Mouse (Mus musculus) heart, embryonic 13.5 days (tissue): ENCODE measurements at regions not wholly inside any gene's neighbourhood (a gene's known extent, or its start where the extent isn't known, plus 50 kb on each side); places are given as distances from the start of the nearest gene placed in this dataset. TPM values are rescaled to one million over a fixed set of nuclear protein-coding genes. Genes with fewer than 3 reads are reported as not detected.

ENCODE experiments used
- ATAC-seq: fragments of 200-750 bp; cut with Nextera tagmentation; 2 replicates; pipeline ENCODE4 v1.8.0; 2017; ENCODE audit warnings: moderate TSS enrichment; ENCODE audit not compliant: insufficient number of reproducible peaks, low FRiP score, low TSS enrichment; ENCODE audit errors: extremely low read depth
- H3K27ac ChIP-seq: fragments of 300-500 bp; sonication (generic); replicated peaks from 2 replicates; pipeline ENCODE4 v1.5.1; 2015; ENCODE audit warnings: moderate library complexity, mild to moderate bottlenecking, inconsistent platforms
- H3K27me3 ChIP-seq: fragments of 300-500 bp; sonication (generic); replicated peaks from 2 replicates; pipeline ENCODE4 v1.6.1; 2015; ENCODE audit warnings: mild to moderate bottlenecking, inconsistent platforms
- H3K36me3 ChIP-seq: fragments of 300-500 bp; sonication (generic); 2 replicates; pipeline ENCODE4 v1.6.1; 2015; ENCODE audit warnings: mild to moderate bottlenecking, inconsistent platforms
- H3K4me1 ChIP-seq: fragments of 300-500 bp; sonication (generic); 2 replicates; pipeline ENCODE4 v1.6.1; 2015; ENCODE audit warnings: inconsistent platforms
- H3K4me2 ChIP-seq: fragments of 300-500 bp; sonication (generic); 2 replicates; pipeline ENCODE4 v1.6.1; 2015; ENCODE audit warnings: inconsistent platforms, mild to moderate bottlenecking, moderate library complexity
- H3K4me3 ChIP-seq: fragments of 300-500 bp; sonication (generic); 2 replicates; pipeline ENCODE4 v1.5.1; 2015; ENCODE audit warnings: moderate library complexity, mild to moderate bottlenecking, inconsistent platforms
- H3K9ac ChIP-seq: fragments of 300-500 bp; sonication (generic); 2 replicates; pipeline ENCODE4 v1.6.1; 2015; ENCODE audit warnings: inconsistent platforms, mild to moderate bottlenecking, moderate library complexity
- H3K9me3 ChIP-seq: fragments of 300-500 bp; sonication (generic); 2 replicates; pipeline ENCODE4 v1.6.1; 2016; ENCODE audit warnings: inconsistent platforms
- WGBS: fragments of 180-500 bp; shearing (Covaris S2); methylation state at CpG from one replicate; pipeline ENCODE4 v1.1.7; 2015; ENCODE audit warnings: mixed read lengths; 5-methylcytosine and 5-hydroxymethylcytosine counted together
- microRNA counts: library from miRNA; unstranded; fragments of <30 nt; microRNA quantifications from one replicate; lab custom pipeline; 2016
- microRNA-seq: library from miRNA; unstranded; fragments of <30 nt; microRNA quantifications from one replicate; pipeline ENCODE4, GENCODE M21; 2016

DNA sequence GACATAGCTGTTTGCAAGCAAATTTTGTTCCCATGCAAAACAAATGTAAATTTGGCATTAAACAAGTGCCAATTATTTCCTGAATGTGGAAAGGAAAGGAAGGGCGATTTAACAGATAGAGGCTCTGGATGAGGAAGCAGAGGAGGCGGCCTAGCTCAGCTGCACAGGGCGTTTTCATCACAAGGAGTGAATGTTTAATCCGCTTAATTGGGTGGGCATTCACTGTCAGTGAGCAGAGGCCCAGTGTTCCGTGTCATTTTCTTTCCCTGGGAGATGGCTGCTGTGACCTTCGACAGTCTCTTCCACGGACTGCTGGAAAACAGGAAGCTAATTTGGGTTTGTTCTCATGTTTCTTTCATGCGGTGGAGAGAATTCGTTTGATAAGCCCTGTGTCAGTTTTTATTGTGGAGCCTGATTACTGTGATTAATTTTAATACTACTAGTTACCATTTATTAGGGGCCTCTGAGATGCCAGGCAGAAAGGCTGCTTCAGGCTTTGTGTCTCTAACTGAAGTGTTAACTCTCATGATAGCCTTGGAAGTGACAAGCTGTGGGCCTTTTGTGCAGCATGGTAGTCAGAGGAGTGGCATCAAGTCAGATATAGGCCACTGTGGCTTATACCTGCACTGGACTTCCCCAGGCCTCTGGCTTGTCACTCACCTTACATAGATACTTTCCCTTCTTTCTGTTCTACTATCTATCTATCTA lies 700.6 kb upstream of the Tmpo start:
- ATAC-seq = no peak
- Histone ChIP-seq H3K9me3 (no peaks in the 10 kb centered on the region), H3K4me1 (no peaks in the 10 kb centered on the region), H3K36me3 (no peaks in the 10 kb centered on the region), H3K4me3 (no peak overlapping the region), H3K9ac (no peak overlapping the region), H3K4me2 (no peak overlapping the region), H3K27ac (no peak overlapping the region), H3K27me3 (no peaks in the 10 kb centered on the region)
- whole genome bisulfite sequencing = 59% methylated on average over 9 of the region's 9 CpGs

DNA sequence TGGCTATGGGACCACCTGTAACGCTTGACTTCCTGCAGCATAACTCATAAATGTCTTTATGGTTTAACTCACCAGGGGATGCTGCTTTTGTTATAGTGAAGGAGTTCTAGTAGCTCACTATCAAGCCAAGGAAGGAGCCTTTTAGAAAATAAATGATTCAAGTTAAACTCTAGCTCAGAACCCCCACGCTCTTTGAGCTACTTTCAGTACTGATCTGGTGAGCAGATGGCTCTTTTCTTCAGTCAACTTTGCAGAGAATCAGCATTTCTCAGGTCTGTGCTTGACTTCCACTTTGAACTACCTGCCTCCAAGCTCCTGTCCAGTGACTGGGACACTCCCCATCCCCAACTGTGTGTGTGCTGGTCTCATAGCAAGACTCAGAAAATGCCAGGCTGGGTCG lies 694.3 kb upstream of the Tmpo start:
- no peak for ATAC-seq
- Histone ChIP-seq H3K27me3 (no peaks in the 10 kb centered on the region), H3K9ac (no peak overlapping the region), H3K9me3 (no peaks in the 10 kb centered on the region), H3K4me2 (no peak overlapping the region), H3K36me3 (no peaks in the 10 kb centered on the region), H3K27ac (no peak overlapping the region), H3K4me1 (peaks cover 6% of the 10 kb centered on the region; the same call in 1 of the 2 replicates), H3K4me3 (no peak overlapping the region)
- WGBS = 74% methylated on average over 3 of the region's 3 CpGs

DNA sequence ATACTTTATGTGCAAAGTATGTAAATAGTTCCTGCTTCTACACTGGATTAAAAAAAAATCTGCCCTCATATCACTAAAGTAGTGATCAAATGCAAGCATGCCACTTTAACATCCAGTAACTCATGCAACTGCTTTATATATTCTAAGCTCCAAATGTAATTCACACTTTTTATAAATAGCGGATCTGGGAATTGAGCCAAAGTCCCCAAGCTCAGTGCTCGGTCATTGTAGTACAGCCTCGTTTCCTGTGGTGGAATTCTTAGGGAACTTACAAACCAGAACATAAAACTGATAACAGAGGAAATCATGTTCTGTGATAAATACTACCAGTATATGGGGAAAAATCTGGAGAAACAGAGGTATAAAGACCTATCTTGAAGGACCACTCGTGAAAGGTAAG lies 690.1 kb upstream of the Tmpo start:
- Histone ChIP-seq H3K4me1 (peaks cover 10% of the 10 kb centered on the region; the same call in 1 of the 2 replicates), H3K27me3 (no peaks in the 10 kb centered on the region), H3K9me3 (no peaks in the 10 kb centered on the region), H3K4me3 (no peak overlapping the region), H3K36me3 (no peaks in the 10 kb centered on the region), H3K27ac (0 out of 2 replicates have a peak overlapping the region, but pooled peaks have one; percentile 18), H3K4me2 (no peak overlapping the region), H3K9ac (no peak overlapping the region)
- no peak for ATAC-seq
- WGBS = 33% methylated on average over 4 of the region's 4 CpGs

DNA sequence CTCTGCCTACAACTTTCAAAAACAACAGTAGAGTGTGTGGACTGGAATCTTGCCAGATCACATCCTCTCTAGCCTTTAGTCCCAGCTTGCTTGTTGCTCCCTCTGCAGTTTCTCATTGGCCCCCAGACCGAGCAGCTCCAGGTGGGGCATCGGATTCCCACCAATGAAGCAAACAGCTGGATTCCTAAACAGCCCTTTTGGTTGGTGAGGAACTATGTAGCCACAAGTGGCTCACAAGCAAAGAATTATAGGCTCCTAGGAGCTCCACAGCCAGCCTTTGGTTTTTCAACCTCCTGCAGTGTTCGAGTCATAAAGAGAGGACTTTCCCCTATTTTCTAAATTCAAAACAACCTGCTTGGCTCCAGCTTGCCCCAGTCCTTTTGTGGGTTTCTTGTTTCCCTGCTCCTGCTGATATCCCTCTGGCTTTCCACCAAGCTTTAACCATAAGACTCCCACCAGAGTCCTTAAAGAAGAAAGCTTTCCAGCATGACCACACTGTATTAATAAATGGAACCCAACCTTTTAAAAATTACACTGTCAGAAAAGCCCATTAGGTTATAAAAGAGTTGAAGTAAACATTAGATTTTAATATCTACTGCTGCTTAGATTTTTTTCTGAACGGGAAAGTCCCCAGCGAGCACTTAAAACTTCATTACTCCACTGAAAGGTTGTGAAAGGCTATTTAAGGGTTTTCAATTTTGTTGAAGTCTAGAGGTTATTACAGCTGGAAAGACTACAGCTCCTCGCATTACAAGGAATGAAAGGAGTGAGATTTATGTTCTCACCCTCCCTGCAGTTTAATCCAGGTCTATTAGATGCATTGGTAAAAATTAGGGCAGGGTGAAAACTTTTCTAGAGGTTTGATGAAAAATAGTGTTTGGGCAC lies 677.8 kb upstream of the Tmpo start:
- Histone ChIP-seq H3K9ac (no peak overlapping the region), H3K27ac (no peak overlapping the region), H3K4me2 (no peak overlapping the region), H3K4me3 (no peak overlapping the region), H3K4me1 (no peaks in the 10 kb centered on the region; the same call in 1 of the 2 replicates), H3K36me3 (no peaks in the 10 kb centered on the region), H3K9me3 (no peaks in the 10 kb centered on the region), H3K27me3 (no peaks in the 10 kb centered on the region)
- WGBS = 55% methylated on average over 6 of the region's 6 CpGs
- ATAC-seq = no peak

DNA sequence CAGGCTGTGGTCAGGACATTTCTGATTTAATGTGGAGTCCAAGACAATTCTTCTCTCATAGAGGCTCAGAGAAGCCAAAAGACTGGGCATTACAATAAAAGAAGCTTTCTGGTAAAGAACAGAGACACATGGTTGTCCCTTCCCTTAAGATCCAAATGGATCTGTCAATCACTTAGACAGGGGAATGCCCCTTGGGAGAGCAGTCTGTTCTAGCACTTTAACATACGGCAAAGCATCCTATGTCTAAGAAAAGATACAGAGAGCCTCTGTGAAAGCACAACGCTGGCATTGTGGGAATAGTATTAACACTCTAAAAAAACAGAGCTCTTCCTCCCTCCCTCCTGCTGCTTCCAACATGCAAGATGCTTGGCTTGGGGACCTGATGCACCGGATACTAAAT lies 646.0 kb upstream of the Tmpo start:
- Histone ChIP-seq H3K27ac (no peak overlapping the region), H3K36me3 (no peaks in the 10 kb centered on the region), H3K4me1 (no peaks in the 10 kb centered on the region), H3K9me3 (no peaks in the 10 kb centered on the region), H3K9ac (no peak overlapping the region), H3K4me3 (no peak overlapping the region), H3K4me2 (no peak overlapping the region), H3K27me3 (no peaks in the 10 kb centered on the region)
- no peak for ATAC-seq
- WGBS = 48% methylated on average over 3 of the region's 3 CpGs

DNA sequence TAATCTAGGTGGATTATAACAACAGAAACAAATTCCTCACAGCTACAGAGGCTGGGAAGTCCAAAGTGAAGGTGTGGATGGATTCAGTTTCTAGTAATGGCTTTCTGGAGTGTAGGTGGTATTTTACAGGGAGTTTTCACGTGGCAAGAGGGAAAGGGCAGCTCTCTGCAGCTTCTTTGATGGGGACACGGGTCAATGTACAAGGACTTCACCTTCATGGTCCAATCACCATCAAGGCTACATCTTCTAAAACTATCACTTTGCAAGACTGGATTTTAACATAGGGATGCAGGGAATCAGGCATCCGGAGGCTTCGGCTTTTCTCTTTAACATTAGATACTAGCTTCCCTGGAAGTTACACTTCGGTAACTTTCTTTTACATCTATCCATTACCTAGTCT lies 642.4 kb upstream of the Tmpo start:
- no peak overlapping the region for H3K9ac ChIP-seq
- H3K36me3 ChIP-seq = no peaks in the 10 kb centered on the region
- ATAC-seq = no peak
- no peak overlapping the region for H3K27ac ChIP-seq
- H3K4me3 ChIP-seq = no peak overlapping the region
- no peak overlapping the region for H3K4me2 ChIP-seq
- no peaks in the 10 kb centered on the region for H3K27me3 ChIP-seq
- no peaks in the 10 kb centered on the region for H3K4me1 ChIP-seq
- H3K9me3 ChIP-seq = no peaks in the 10 kb centered on the region
- WGBS = 80% methylated on average over 5 of the region's 5 CpGs

DNA sequence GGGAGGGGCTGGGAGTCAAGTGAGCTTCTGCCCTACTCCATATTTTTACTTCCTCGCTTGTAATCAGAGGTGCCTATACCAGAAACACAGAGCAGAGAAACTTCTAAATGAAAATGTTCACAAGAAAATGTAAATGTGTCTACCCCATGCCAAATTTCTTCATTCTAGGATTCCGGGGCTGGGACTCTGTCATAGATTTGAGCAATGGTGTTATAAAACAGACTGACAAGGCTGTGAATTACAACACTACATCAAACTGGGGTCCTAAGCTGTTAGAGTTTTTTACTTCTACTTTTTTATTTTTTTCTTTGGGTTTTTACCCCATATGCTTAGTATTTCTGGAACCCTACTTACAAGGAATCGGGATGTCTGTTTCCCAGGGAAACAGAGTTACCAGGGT lies 623.8 kb upstream of the Tmpo start:
- Histone ChIP-seq H3K27me3 (no peaks in the 10 kb centered on the region), H3K9ac (no peak overlapping the region), H3K4me3 (no peak overlapping the region), H3K27ac (no peak overlapping the region), H3K9me3 (no peaks in the 10 kb centered on the region), H3K4me1 (no peaks in the 10 kb centered on the region), H3K36me3 (no peaks in the 10 kb centered on the region), H3K4me2 (no peak overlapping the region)
- ATAC-seq = no peak
- WGBS = 81% methylated on average over 3 of the region's 3 CpGs

MicroRNAs in the stretch of these regions (microRNA counts, 519-probe panel; counts per million panel counts)
- 3,293 counts per million, percentile 68 among the panel's probes with 10 or more counts for microRNA mmu-miR-135a (lab: Ali Mortazavi, UCI)

Small RNAs in the stretch of these regions (microRNA-seq; reads per million reads assigned to microRNA genes)
- gene Gm22582 (not detected), gene Mir1251 (1.2 reads per million), gene Mir135a-2 (1.8 reads per million)
